Mouse (Mus musculus) cerebellum, adult 2 months (tissue): Measurements from ENCODE around the gene Tube1.

Source experiments
- CTCF ChIP-seq: fragments of 200-500 bp; IDR thresholded peaks from 2 replicates; pipeline ENCODE4 v1.5.1; 2011; ENCODE audit warnings: low read depth, mild to moderate bottlenecking, control low read depth, low read length, moderate library complexity, borderline replicate concordance; ENCODE audit not compliant: insufficient read depth
- POLR2A ChIP-seq: fragments of 200-500 bp; IDR thresholded peaks from 2 replicates; pipeline ENCODE4 v1.6.1; 2011; ENCODE audit warnings: low read length, control low read depth, borderline replicate concordance; ENCODE audit not compliant: insufficient read depth

DNA sequence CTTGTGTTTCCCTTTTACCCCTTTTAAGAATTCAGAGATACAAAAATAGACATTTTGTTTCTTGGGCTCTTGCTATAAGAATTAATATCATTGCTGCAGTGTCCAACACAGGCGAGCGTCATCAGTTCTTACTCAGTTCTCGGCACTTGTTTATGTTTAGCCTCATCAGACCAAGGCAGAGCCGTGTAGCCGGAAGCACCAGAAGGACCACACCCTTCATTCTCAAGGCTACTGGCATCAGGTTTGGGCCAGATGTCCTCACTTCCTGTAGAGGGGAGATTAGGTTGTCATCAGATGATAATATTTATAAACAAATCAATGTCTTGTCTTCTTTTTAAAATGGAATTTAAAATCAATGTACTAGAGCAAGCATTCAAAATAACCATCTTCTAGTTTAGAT is 43.2 kb downstream of the Tube1 start:
- TF ChIP-seq CTCF (no peak), POLR2A (no peak)
